Mouse (Mus musculus) spleen, adult 2 months (tissue): ENCODE measurements around the gene Atf7ip.

ENCODE experiments used
- CTCF ChIP-seq: fragments of 200-500 bp; IDR thresholded peaks from 2 replicates; pipeline ENCODE4 v1.5.1; 2011; ENCODE audit warnings: mild to moderate bottlenecking, inconsistent platforms; ENCODE audit not compliant: insufficient read depth, insufficient read length, insufficient replicate concordance; ENCODE audit errors: extremely low read depth
- POLR2A ChIP-seq: fragments of 200-500 bp; IDR thresholded peaks from 2 replicates; pipeline ENCODE4 v1.6.1; 2011; ENCODE audit warnings: low read depth, low read length, inconsistent platforms

DNA sequence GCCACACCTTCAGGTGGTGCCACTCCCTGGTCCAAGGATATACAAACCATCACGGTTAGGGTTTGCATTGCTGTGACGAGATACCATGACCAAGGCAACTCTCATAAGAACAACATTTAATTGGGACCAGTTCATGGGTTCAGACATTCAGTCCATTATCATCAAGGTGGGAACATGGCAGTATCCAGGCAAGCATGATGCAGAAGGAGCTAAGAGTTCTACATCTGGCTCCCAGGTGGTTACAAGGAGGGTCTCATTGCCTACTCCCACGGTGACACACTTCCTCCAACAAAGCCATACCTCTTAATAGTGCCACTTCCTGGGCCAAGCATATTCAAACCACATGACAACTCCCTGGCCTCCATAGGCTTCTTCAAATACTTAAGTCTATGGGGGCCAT, 2.7 kb downstream of the Atf7ip start:
- TF ChIP-seq CTCF, result no peak
- TF ChIP-seq POLR2A, result no peak
